12 mouse cellular contexts compared by ENCODE assay signal in the genomic region with DNA sequence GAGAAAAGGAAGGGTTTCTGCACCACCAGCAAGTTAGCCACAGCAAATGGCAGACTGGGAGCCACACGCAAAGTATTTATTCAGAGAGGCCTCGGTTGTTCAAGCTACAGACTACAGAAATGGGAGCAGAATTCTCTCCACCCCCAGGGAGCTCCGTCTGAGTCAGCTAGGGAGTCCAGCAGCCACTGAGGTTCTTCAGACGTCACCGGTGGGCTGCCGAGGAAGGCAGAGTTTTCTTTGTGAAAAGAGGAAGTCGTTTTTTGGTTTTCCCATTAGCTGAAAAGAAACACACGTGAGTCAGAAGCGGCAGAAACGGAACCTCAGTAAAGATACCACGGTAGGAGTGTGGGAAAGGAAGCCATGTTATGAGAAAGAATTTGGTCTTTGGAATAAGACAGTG. TPM values are rescaled to one million over a fixed set of nuclear protein-coding genes. Genes with fewer than 3 reads are reported as not detected.
DNase-seq lines count a peak whose midpoint lies in the region; ATAC-seq lines count a peak whose summit lies in the region.
"Had no signal": no experiment of that assay in that cellular context is flagged by ENCODE, and none has a peak within 500 bp of the region (broad histone marks: within the 10 kb centered on the region; RNA-seq: fewer than 3 reads in every experiment).

No protein-coding gene starts in this region.

- ATAC-seq in megakaryocyte, adult 5-6 weeks (ENCODE audit: poor library complexity, severe bottlenecking), result peak; percentile 93
- ATAC-seq: Patski had no signal

- peak; percentile 56 for DNase-seq in CD4-positive helper T cell, adult 2 months (ENCODE audit: low read depth, low spot score)
- DNase-seq in MEL-GATA-1-ER (ENCODE audit: extremely low read depth, low read depth), result peak; percentile 82
- peak; percentile 67 to 76 for DNase-seq in thymus, adult 18-20 months
- DNase-seq in cerebellum, postnatal 10 days, result no peak
- DNase-seq in adrenal gland, postnatal 10 days, result no peak
- no peak for DNase-seq in lung, postnatal 25 days (ENCODE audit: low spot score)
- DNase-seq: cerebellum, postnatal 25 days; gastrocnemius, adult 2 months; heart, postnatal 14 days had no signal

RNA-seq across cellular contexts. Expression of a gene that starts 55.4 kb away (rescaled TPM):
- total RNA-seq in megakaryocyte, adult 5-6 weeks (2015), result 0.30 TPM in 1 of 2 replicates, not detected in the other
- 1.1 and 1.3 TPM in 2 replicates for total RNA-seq in megakaryocyte, adult 5-6 weeks (2017)
- under 1 TPM; 0.55 to 0.60 TPM for total RNA-seq in adrenal gland, postnatal 10 days (2021)
- total RNA-seq: liver, adult 2 months had no signal

RNA-seq across cellular contexts. Expression of a gene that starts 59.2 kb away (rescaled TPM):
- 68.3 and 69.7 TPM in 2 replicates for total RNA-seq in megakaryocyte, adult 5-6 weeks (2015)
- 111 and 118 TPM in 2 replicates for total RNA-seq in megakaryocyte, adult 5-6 weeks (2017)
- total RNA-seq in adrenal gland, postnatal 10 days (2021), result 100 to 1,000 TPM; 148 to 171 TPM

Comparison
In these comparisons a context has a peak if more than half of its experiments do, and no peak if none do; other contexts are left out.
1. DNase-seq: peak in CD4-positive helper T cell, adult 2 months (single experiment), MEL-GATA-1-ER (single experiment) and thymus, adult 18-20 months (2 of 2); none in cerebellum, postnatal 10 days (0 of 2), adrenal gland, postnatal 10 days (single experiment) and lung, postnatal 25 days (single experiment).